Mouse (Mus musculus) embryonic stem cell, embryonic (primary cell): ENCODE measurements at regions not wholly inside any gene's neighbourhood (a gene's known extent, or its start where the extent isn't known, plus 50 kb on each side); places are given as distances from the start of the nearest gene placed in this dataset.

Experiments used
- CTCF ChIA-PET, 4 experiments: fragments of 300-600 bp in 2 of 4; fragments of 350-600 bp in 2 of 4; sonication (Branson Sonifier 250); formaldehyde crosslinking; loops; one replicate each; lab custom pipeline; 2022; ENCODE audit warnings: inconsistent platforms in 2 of 4; lab: Charles Lee
- POLR2A ChIA-PET, 4 experiments: fragments of 300-600 bp in 2 of 4; fragments of 350-600 bp in 2 of 4; sonication (Branson Sonifier 250); formaldehyde crosslinking; loops; one replicate each; lab custom pipeline; 2022; ENCODE audit warnings: antibody characterized with exemption in 4 of 4, inconsistent platforms in 1 of 4; lab: Charles Lee

DNA sequence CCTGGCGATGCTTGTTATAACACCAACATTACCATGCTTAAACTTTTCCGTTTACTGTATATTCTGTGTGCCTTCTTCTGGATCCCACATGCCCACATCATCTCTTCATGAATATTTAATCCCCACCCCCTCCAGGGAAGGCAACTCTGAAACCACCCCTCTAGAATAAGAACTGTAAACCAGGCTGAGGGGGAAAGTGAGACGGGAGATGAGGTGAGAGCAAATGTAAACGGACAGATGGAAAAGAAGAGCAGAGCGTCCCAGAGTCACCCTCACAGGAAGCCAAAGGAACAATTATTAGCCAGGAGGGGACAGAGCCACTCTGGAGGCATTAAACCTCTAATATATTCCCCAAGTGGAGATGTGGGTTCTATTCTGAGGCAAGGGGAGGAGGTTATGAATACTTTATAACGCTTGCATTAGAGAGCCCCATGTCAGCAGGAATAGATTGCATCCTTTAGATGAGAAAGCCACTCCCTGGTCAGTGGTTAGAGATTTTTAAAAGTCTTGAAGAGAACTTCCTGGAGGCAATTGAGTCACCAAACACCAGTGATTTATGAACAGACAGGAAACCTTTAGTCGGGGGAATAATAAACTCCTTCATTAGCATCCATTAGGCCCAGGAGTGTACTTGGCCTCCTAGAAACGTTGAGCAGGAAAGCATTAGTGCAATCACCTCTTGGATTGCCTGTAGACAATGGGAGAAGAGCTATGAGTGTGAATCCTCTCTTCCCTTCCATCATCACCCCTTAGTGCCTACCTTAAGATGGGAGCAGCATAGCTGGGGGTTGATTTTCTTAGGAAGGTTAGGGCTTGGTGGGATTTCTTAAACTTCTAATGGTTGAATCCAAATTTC is 220.1 kb downstream of the Elavl2 start:
- CTCF ChIA-PET, result no interaction called here
- POLR2A ChIA-PET, result no interaction called here

- CTCF ChIA-PET, result no interaction called here
- POLR2A ChIA-PET, result interaction anchor here in 1 of 4 experiments (0.7 kb wide), 1 partner anchor 14 kb away, joined by 3 read pairs; no protein-coding TSS in a partner anchor
Measured at GRCm38 (mm10) chr4:91164280-91165121, 236.1 kb downstream of the Elavl2 start.

- POLR2A ChIA-PET, result no interaction called here
- CTCF ChIA-PET, result no interaction called here
Measured at GRCm38 (mm10) chr4:91157047-91157446, 243.5 kb downstream of the Elavl2 start.

DNA sequence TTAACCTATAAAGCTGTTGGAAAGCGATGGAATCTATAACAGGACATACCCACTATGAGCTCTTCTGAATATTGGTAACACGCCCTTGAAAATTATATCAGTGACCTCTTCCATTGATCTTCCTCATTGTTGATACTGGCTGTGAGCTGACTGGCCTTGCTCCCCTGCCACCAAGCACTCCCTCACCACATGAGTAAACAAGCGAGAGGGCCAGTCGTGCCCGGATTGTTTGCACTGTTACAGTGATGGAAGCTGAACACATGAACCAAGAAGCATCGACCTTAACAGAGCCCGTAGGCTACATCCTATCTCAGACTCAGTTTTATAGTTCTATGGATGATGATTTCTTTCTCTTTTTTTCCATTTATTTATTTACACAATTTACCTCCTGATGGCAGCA is 255.9 kb downstream of the Elavl2 start:
- CTCF ChIA-PET, result no interaction called here

GRCm38 (mm10) chr4:91143906-91144305 is 256.7 kb downstream of the Elavl2 start:
- ChIA-PET POLR2A (no interaction called here), CTCF (no interaction called here)

More for the DNA sequence above, 255.9 kb downstream of the Elavl2 start:
- POLR2A ChIA-PET, result no interaction called here

GRCm38 (mm10) chr4:91135327-91135726 is 265.3 kb downstream of the Elavl2 start:
- POLR2A ChIA-PET, result no interaction called here
- CTCF ChIA-PET, result no interaction called here

GRCm38 (mm10) chr4:91132266-91132665 is 268.3 kb downstream of the Elavl2 start:
- ChIA-PET CTCF (no interaction called here), POLR2A (no interaction called here)

DNA sequence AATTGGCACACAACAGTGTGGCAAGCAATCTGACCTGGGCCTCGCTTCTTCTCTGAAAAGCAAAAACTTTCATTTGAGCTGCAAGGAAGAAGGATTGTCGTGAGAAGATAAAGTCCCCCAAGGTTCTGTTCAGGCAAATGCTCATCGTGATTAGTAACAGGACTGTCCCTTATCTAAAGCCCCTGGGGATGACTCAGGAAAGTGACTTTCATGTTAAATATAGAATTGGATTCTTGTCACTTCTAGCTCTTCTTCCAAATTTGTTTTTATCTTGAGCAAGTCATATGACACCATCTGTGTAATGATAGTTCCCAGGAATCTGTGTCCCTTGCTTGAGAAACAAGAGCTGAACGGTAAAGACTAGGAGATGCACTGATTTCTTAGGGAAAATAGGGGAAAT is 280.3 kb downstream of the Elavl2 start:
- ChIA-PET CTCF (no interaction called here), POLR2A (no interaction called here)

- CTCF ChIA-PET, result no interaction called here
Measured at GRCm38 (mm10) chr4:91116807-91117609, 283.6 kb downstream of the Elavl2 start.

DNA sequence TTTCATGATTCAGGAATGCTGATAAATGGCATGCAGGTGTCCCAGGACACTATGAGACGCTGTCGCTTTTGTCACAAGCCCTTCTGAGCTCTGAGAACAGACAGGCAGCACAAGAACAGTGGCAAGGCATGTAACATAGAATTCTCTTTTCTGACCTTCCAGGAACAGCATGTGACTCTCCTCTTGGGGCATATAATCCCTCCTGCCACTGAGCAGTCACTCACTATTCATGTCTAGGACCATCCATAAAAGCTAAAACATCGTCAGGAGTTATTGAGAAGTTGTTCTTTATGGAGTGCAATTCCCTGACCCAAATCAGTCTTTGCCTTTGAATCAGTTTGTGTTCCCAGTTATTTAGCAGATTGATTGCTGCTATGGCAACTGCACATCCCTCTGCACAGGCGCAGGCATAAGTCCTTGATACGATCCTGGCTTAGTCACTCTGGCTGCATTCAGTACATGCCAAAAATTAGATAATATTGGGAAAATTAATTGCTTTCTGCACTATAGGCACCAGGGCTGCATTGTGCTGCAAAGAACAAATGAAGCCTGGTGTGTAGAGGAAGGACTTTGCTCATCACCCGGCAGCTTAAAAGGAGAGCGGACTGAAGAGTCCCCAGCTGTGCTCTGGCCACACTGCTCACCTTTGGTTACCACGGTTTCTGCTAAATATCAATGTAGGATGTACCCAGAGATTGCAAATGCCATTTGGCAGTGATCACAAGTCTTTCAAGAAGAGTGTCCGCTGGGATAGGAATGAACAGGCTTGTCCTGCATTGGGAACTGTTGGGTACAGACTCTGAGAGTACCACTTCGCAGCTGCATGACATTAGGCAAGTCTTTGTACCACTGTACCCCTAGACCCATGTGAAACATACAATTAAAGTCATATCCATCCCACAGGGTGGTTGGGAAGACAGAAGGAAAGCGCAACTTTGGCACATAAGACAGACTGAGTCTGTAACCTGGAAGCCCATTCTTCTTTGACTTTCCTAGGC is 288.6 kb downstream of the Elavl2 start:
- POLR2A ChIA-PET, result interaction anchor here in 1 of 4 experiments (0.6 kb wide), 1 partner anchor 72 kb away, joined by 4 read pairs; no protein-coding TSS in a partner anchor
- CTCF ChIA-PET, result interaction anchor here in 1 of 4 experiments (0.6 kb wide), 1 partner anchor 399 kb away, joined by 4 read pairs; no protein-coding TSS in a partner anchor

More at GRCm38 (mm10) chr4:91116807-91117609, 283.6 kb downstream of the Elavl2 start:
- POLR2A ChIA-PET, result interaction anchor here in 1 of 4 experiments (0.6 kb wide), 1 partner anchor 173 kb away, joined by 3 read pairs; no protein-coding TSS in a partner anchor

- ChIA-PET POLR2A (no interaction called here), CTCF (no interaction called here)
Measured at GRCm38 (mm10) chr4:91096086-91096485, 304.5 kb downstream of the Elavl2 start.

GRCm38 (mm10) chr4:91094382-91094781 is 306.2 kb downstream of the Elavl2 start:
- ChIA-PET POLR2A (interaction anchor here in 1 of 4 experiments (0.7 kb wide), 1 partner anchor 21 kb away, joined by 3 read pairs; no protein-coding TSS in a partner anchor), CTCF (no interaction called here)

- CTCF ChIA-PET, result no interaction called here
- POLR2A ChIA-PET, result no interaction called here
Measured at GRCm38 (mm10) chr4:91093885-91094284, 306.7 kb downstream of the Elavl2 start.

GRCm38 (mm10) chr4:91092323-91092722 is 308.3 kb downstream of the Elavl2 start:
- POLR2A ChIA-PET, result no interaction called here
- CTCF ChIA-PET, result interaction anchor here in 1 of 4 experiments (1.7 kb wide), 1 partner anchor 9 kb away, joined by 5 read pairs; no protein-coding TSS in a partner anchor

DNA sequence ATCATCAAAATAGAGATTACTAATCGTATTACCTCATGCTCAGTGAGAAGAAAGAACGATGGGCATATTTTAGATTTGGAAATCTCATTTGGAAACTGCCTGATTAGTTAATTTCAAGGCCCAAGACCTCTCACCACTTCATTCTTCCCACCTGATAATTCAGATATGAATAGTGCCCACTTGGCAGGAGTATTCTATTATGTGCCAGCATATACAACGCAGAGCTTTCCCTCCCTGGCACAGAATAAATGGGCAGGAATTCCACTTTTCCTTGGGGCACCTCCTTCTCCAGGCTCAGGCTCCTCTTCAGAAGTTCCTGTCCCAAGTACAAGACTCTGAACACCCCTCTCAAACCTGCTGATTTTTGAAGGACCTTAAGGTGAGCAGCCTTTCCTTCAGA is 308.7 kb downstream of the Elavl2 start:
- ChIA-PET POLR2A (no interaction called here), CTCF (interaction anchor here in 1 of 4 experiments (1.7 kb wide), 1 partner anchor 8 kb away, joined by 5 read pairs; no protein-coding TSS in a partner anchor)

DNA sequence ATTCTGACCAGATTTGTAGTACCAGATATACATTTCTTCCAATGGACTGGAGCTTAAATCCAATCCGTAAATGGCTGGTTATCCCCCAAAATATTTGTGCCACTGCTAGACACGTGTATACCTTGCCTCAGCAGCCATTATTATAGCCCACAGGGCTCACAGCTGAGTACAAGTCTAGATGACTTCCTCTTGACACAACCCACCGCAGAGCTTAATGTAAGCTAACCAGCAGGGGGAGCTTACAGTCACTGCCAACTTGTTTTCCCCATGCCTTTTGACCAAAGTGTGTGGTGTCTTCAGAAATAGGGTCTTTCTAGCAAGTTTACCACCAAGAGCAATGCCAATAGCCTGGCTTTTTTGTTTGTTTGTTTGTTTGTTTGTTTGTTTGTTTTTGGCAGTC is 316.6 kb downstream of the Elavl2 start:
- CTCF ChIA-PET, result interaction anchor here in 3 of 4 experiments (0.6 to 0.9 kb wide), 3 partner anchors 8 to 225 kb away, joined by 3 to 5 read pairs (median 3); no protein-coding TSS in a partner anchor
- POLR2A ChIA-PET, result interaction anchor here in 1 of 4 experiments (0.8 kb wide), 1 partner anchor 566 kb away, joined by 5 read pairs; no protein-coding TSS in a partner anchor

GRCm38 (mm10) chr4:91081447-91081846 is 319.1 kb downstream of the Elavl2 start:
- ChIA-PET CTCF (no interaction called here), POLR2A (no interaction called here)
